Mouse (Mus musculus): ENCODE results near the gene Ctse.

GRCm38 (mm10) chr1:131663286-131663995 lies 25.3 kb downstream of the Ctse start:
- TF ChIP-seq TAL1 (IDR thresholded peaks at IDR 0.05; ENCODE audit: low read length) (no peak), GATA1 (IDR thresholded peaks at IDR 0.05; ENCODE audit: low read length) (no peak)
